Mouse (Mus musculus) cerebellum, adult 2 months (tissue): ENCODE results near the gene Ccdc34.

Experiments
- CTCF ChIP-seq: fragments of 200-500 bp; IDR thresholded peaks from 2 replicates; pipeline ENCODE4 v1.5.1; 2011; ENCODE audit warnings: low read depth, mild to moderate bottlenecking, control low read depth, low read length, moderate library complexity, borderline replicate concordance; ENCODE audit not compliant: insufficient read depth
- POLR2A ChIP-seq: fragments of 200-500 bp; IDR thresholded peaks from 2 replicates; pipeline ENCODE4 v1.6.1; 2011; ENCODE audit warnings: low read length, control low read depth, borderline replicate concordance; ENCODE audit not compliant: insufficient read depth

DNA sequence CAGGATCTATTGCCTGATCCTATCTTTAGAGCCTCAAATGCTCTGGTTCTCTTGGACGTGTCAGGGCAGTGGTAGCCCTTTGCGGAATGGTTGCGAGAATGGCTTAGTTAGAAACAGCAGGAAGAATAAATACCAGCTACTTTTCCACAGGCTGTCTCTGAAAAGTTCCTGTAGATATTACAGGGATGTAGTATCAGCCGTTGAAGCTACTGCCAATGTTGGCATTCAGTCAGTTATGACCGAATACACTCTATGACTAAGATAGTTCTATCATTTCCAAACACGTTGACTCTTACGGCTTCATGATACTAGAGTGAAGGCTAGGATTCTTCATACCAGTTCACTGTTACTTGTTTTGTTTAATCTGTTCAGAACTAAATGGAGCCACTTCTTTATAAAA, 42.8 kb upstream of the Ccdc34 start:
- TF ChIP-seq CTCF = no peak
- no peak for TF ChIP-seq POLR2A
